Mouse (Mus musculus) B cell, adult 62 days (primary cell): Measurements from ENCODE around the gene Nktr. TPM values are rescaled to one million over a fixed set of nuclear protein-coding genes. Genes with fewer than 3 reads are reported as not detected.

Experiments used
- total RNA-seq: library from RNA; stranded (reverse); gene quantifications from 4 replicates; pipeline ENCODE4 v1.2.4, GENCODE M21; 2023

The Nktr gene
- 272 to 303 TPM (median 296 TPM) in 4 replicates for total RNA-seq

GRCm38 (mm10) chr9:121718792-121719318, at the start of gene Nktr:
Nktr (plus strand) TSS chr9:121719169.

GRCm38 (mm10) chr9:121704646-121705625, 14.0 kb upstream of the Nktr start, which contains the start of gene Sec22c:
Sec22c (minus strand) TSS chr9:121705490.

DNA sequence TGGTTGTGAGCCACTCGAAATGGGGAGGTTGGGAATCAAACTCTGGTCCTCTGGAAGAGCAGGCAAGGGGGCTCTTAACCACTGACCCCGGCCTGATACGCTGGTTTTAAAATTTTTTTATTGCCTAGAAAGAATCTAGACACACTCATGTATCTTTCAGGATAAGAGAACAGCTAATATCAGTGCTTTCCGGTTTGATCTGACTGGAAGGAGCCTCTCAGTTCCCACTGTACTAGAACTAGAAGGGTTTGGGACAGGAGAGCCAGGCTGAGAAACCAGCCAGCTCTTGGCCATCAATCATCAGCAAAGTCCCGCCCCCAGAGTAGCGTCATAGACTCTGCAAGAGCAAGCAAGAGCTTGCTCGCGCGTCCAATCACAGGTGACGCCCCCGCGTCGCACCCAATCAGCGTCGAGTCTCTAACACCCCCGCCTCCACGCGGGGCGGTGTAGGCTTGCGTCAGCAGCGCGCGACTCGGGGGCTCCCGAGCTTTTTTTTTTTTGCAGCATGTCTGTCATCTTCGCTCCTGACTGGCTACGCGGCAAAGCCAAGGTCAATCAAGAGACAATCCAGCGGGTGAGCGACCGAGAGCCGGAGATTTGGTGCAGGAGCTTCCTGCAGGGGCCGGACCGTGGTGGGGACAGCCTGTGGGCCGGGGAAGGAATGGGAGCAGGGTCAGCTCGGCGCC, 8.9 kb upstream of the Nktr start, which contains the start of gene Ss18l2:
Ss18l2 (plus strand) TSS at position 432 of the 686 bp plus-strand sequence.

DNA sequence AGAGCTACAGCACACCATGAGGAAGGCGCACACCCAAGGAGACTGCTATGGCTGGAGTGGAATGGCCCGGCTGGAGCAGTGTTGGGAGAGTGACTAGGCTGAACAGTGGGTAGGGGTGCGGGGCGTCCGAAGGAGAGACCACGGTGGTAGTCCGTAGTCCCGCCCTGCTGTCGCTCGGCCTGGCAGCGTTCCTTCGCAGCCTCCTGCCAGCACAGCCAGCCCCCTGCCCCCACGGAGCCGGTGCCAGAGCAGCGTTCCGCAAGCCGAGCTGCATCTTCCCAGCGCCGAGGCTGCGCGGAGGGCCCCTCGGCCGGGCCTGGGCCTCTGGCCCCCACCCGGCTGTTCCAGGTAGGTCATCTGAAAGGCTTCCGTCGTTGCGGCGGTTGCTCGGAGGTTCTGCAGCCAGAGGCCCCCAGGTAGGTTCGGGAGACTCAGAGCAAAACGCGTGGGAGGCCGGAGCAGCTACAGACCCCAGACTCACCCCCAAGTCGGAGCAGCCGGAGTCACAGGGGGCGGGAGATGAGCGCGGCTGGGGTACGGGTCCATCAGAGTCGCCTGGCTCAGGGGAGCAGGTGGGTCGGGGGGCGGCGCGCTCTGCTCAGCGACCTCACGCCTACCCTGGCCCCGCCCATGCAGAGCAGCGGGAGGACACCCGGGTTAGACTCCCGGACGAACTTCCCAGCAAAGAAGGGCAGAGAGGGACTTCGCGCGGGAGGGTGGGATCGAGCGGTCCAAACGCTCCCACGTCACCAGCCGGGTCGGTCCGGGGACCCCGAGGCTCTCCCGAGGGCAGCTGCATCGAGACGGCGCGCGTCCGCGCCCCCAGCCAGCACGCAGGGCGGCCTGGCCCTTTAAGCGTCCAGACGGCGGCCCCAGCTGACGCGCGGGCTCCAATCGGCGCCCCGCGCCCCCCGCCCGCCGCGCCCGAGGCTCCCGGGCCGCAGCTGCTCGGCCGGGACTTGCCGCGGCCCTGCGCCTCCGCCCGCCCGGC, 40.4 kb downstream of the Nktr start, which contains the start of gene Zfp651:
Zfp651 (plus strand) TSS at position 240 of the 991 bp plus-strand sequence.

DNA sequence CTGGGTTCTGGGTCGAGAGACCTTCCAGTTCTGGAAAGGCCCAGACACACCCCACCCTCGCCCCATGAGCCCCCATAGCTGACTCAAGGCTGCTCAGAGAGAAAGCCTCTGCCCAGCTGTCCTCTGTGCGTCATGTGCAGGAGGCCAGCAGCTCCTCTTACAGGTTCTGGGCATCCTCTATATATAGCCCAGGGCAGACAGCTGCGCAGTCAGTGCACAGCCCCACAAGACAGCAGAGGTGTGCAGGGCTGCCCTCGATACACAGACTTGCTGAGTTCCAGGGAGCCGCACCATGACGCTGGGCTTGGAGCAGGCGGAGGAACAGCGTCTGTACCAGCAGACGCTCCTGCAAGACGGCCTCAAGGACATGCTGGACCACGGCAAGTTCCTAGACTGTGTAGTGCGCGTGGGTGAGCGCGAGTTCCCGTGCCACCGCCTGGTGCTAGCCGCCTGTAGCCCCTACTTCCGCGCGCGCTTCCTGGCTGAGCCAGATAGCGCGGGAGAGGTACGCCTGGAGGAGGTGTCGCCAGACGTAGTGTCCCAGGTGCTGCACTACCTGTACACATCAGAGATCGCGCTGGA, 58.6 kb downstream of the Nktr start, which contains the start of gene Klhl40:
Klhl40 (plus strand) TSS at position 124 of the 582 bp plus-strand sequence.

GRCm38 (mm10) chr9:121791757-121792521, 73.0 kb downstream of the Nktr start, which contains the start of gene Hhatl:
Hhatl (minus strand) TSS chr9:121792507.

Other genes with a start within 250 kb of the Nktr start
- not detected in 4 replicates for gene Cck, start 223.5 kb upstream of the Nktr start, total RNA-seq
- not detected in 4 replicates for gene Lyzl4, start 77.1 kb upstream of the Nktr start, total RNA-seq
- 0.61 to 1.3 TPM (median 1.1 TPM) in 4 replicates for gene Vipr1, start 76.5 kb upstream of the Nktr start, total RNA-seq
- 21.2 to 28.7 TPM (median 23.8 TPM) in 4 replicates for gene Sec22c, start 13.7 kb upstream of the Nktr start, total RNA-seq
- 23.8 to 27.7 TPM (median 26.2 TPM) in 4 replicates for gene Ss18l2, start 8.8 kb upstream of the Nktr start, total RNA-seq
- 0.09 to 0.53 TPM (median 0.34 TPM) in 4 replicates for gene Zfp651, start 40.2 kb downstream of the Nktr start, total RNA-seq
- not detected in 4 replicates for gene Klhl40, start 58.4 kb downstream of the Nktr start, total RNA-seq
- not detected in 4 replicates for gene Hhatl, start 73.3 kb downstream of the Nktr start, total RNA-seq
- gene Ccdc13, start 120.3 kb downstream of the Nktr start, total RNA-seq: not detected in 4 replicates
- 26.6 to 31.7 TPM (median 28.8 TPM) in 4 replicates for gene Higd1a, start 139.2 kb downstream of the Nktr start, total RNA-seq
- gene Ackr2, start 179.2 kb downstream of the Nktr start, total RNA-seq: 18.4 to 24.6 TPM (median 21.1 TPM) in 4 replicates
- gene Cyp8b1, start 197.1 kb downstream of the Nktr start, total RNA-seq: not detected in 4 replicates
- 0.91 to 1.9 TPM (median 1.2 TPM) in 4 replicates for gene Fam198a, start 231.8 kb downstream of the Nktr start, total RNA-seq